ENCODE assay signal across 8 mouse cellular contexts in the genomic region with DNA sequence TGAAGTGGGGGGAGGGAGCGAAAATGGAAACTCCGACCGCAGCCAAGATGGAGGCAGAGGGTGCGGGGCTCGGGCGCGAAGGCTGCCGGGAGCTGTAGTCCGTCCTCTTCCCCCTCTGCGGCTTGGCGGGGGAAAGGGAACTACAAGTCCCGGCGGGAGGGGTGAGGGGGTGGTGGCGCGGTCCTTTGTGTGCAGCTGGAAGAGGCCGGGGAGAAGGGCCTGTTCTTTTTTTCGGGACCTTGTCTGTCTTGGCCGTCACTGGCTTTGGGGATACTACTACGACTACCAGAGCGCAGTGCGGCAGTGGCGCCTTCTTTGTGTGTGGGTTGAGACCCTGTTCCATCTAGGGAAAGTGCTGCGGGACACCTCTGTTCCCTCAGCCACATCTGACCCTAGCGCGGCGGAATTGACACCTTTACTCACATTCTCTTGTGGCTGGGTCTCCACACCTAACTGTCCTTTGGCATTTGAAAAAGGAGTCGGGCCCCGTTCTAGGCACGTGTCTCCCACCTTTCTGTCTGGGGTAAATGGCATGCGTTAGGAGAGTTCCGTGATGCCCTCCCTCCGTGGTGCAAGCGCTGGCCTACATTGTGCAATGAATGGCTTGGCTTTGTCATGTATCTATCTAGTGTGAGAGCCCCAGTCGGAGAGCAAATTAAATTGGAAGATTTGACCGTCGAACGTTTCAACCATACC. TPM values are rescaled to one million over a fixed set of nuclear protein-coding genes. Genes with fewer than 3 reads are reported as not detected.
DNase-seq lines count a peak whose midpoint lies in the region; ATAC-seq and TF ChIP-seq lines count a peak whose summit lies in the region.

No protein-coding gene starts in this region.

- peak; percentile 79 for DNase-seq in liver, adult 2 months (ENCODE audit: extremely low read depth, low read depth, low spot score)
- peak; percentile 92 for DNase-seq in splenic B cell, adult 2 months (ENCODE audit: low read depth, low spot score)

- peaks cover 6% of the 10 kb centered on the region; the same call in 1 of the 2 replicates for H3K4me1 ChIP-seq in brown adipose tissue, adult 24 weeks (ENCODE audit: control insufficient read depth, insufficient read depth, insufficient read length, low read length)
- H3K4me1 ChIP-seq in heart, embryonic 12.5 days (replicated peaks): peaks cover 16% of the 10 kb centered on the region
- H3K4me1 ChIP-seq in kidney, embryonic 16.5 days (ENCODE audit: insufficient read depth, low read length): peaks cover 18% of the 10 kb centered on the region
- peaks cover 16% of the 10 kb centered on the region; the same call in 1 of the 2 replicates for H3K4me1 ChIP-seq in liver, adult 2 months (ENCODE audit: control insufficient read depth, insufficient read depth, low read length)

- peak; percentile 64 for ATAC-seq in CD4-positive, CD25-positive, alpha-beta regulatory T cell, adult 4 months
- peak; percentile 88 for ATAC-seq in erythroid progenitor cell, adult 5-6 weeks (replicated peaks; ENCODE audit: low FRiP score, poor library complexity, severe bottlenecking)
- ATAC-seq in heart, embryonic 12.5 days (ENCODE audit: insufficient number of reproducible peaks, low FRiP score): peak; percentile 94
- peak; percentile 95 for ATAC-seq in kidney, embryonic 16.5 days (ENCODE audit: low FRiP score, low TSS enrichment)
- ATAC-seq in monocyte, adult 5-6 weeks (replicated peaks; ENCODE audit: insufficient number of reproducible peaks, low FRiP score, low TSS enrichment, poor library complexity, severe bottlenecking): peak; percentile 78

- under 1% methylated on average over 33 of the region's 37 CpGs for WGBS in heart, embryonic 12.5 days
- WGBS in kidney, embryonic 16.5 days: 0% methylated on average over 35 of the region's 37 CpGs
- under 1% methylated on average over 36 of the region's 37 CpGs for WGBS in liver, adult 2 months

- H3K36me3 ChIP-seq in heart, embryonic 12.5 days: no peaks in the 10 kb centered on the region
- H3K36me3 ChIP-seq in kidney, embryonic 16.5 days (ENCODE audit: insufficient read depth, low read length): no peaks in the 10 kb centered on the region
- no peaks in the 10 kb centered on the region for H3K36me3 ChIP-seq in liver, adult 2 months (ENCODE audit: control insufficient read depth, insufficient read depth, low read length)
- no peaks in the 10 kb centered on the region; the same call in 1 of the 2 replicates for H3K36me3 ChIP-seq in splenic B cell, adult 2 months (ENCODE audit: control insufficient read depth, insufficient read depth, low read length, poor library complexity, severe bottlenecking)

- H3K4me2 ChIP-seq in heart, embryonic 12.5 days: peak overlapping the region; percentile 77
- H3K4me2 ChIP-seq in kidney, embryonic 16.5 days (replicated peaks; ENCODE audit: low read depth, low read length): peak overlapping the region; percentile 65

- peak overlapping the region; percentile 97 for H3K9ac ChIP-seq in heart, embryonic 12.5 days
- peak overlapping the region; percentile 99 for H3K9ac ChIP-seq in kidney, embryonic 16.5 days (replicated peaks; ENCODE audit: low read length)
- peak overlapping the region; percentile 89 for H3K9ac ChIP-seq in liver, adult 2 months (ENCODE audit: low read depth, low read length)

- H3K9me3 ChIP-seq in heart, embryonic 12.5 days (replicated peaks): no peaks in the 10 kb centered on the region
- no peaks in the 10 kb centered on the region for H3K9me3 ChIP-seq in kidney, embryonic 16.5 days (ENCODE audit: low read length)

- TF ChIP-seq CTCF in liver, adult 2 months (IDR thresholded peaks at IDR 0.05; ENCODE audit: low read depth, low read length): no peak

- peak overlapping the region; percentile 79 for H3K4me3 ChIP-seq in brown adipose tissue, adult 24 weeks (ENCODE audit: insufficient read depth, low read depth, low read length)
- H3K4me3 ChIP-seq in heart, embryonic 12.5 days: peak overlapping the region; percentile 86
- H3K4me3 ChIP-seq in kidney, embryonic 16.5 days (ENCODE audit: low read length): peak overlapping the region; percentile 96
- peak overlapping the region; percentile 82 for H3K4me3 ChIP-seq in liver, adult 2 months (ENCODE audit: insufficient read depth, low read depth, low read length)

- H3K79me2 ChIP-seq in liver, adult 2 months (ENCODE audit: control insufficient read depth, insufficient read depth, low read length): peaks cover 14% of the 10 kb centered on the region; the same call in 1 of the 2 replicates

- no peak for TF ChIP-seq POLR2A in liver, adult 2 months (IDR thresholded peaks at IDR 0.05; ENCODE audit: extremely low read depth, insufficient read depth, low read length)

- H3K27me3 ChIP-seq in heart, embryonic 12.5 days (replicated peaks): no peaks in the 10 kb centered on the region
- no peaks in the 10 kb centered on the region for H3K27me3 ChIP-seq in kidney, embryonic 16.5 days (ENCODE audit: insufficient read depth, low read length)
- no peaks in the 10 kb centered on the region for H3K27me3 ChIP-seq in liver, adult 2 months (ENCODE audit: control insufficient read depth, insufficient read depth, low read length)
- no peaks in the 10 kb centered on the region for H3K27me3 ChIP-seq in splenic B cell, adult 2 months (ENCODE audit: control insufficient read depth, insufficient read depth, low read length, poor library complexity, severe bottlenecking)

- peak overlapping the region; percentile 91 for H3K27ac ChIP-seq in brown adipose tissue, adult 24 weeks (replicated peaks; ENCODE audit: low read depth, low read length)
- peak overlapping the region; percentile 90 for H3K27ac ChIP-seq in heart, embryonic 12.5 days (ENCODE audit: poor library complexity, severe bottlenecking)
- H3K27ac ChIP-seq in kidney, embryonic 16.5 days (ENCODE audit: low read length): peak overlapping the region; percentile 97
- peak overlapping the region; percentile 91 for H3K27ac ChIP-seq in liver, adult 2 months (replicated peaks; ENCODE audit: insufficient read depth, low read depth, low read length)

RNA-seq across cellular contexts. Expression of gene Csde1, which starts 0.9 kb away (rescaled TPM):
- 100 to 1,000 TPM; 514 to 711 TPM for polyA plus RNA-seq in CD4-positive, CD25-positive, alpha-beta regulatory T cell, adult 4 months (2017; shearing (Covaris generic))
- polyA plus RNA-seq in brown adipose tissue, adult 24 weeks (2012; ENCODE audit: insufficient read depth, insufficient read length, missing spikeins): 377 and 546 TPM in 2 replicates
- 107 and 167 TPM in 2 replicates for total RNA-seq in erythroid progenitor cell, adult 5-6 weeks (2015; ENCODE audit: low replicate concordance)
- 273 and 323 TPM in 2 replicates for total RNA-seq in erythroid progenitor cell, adult 5-6 weeks (2017; ENCODE audit: low replicate concordance)
- polyA plus RNA-seq in heart, embryonic 12.5 days (2016; fragmentation: Nextera tagmentation; extraction: Ambion mirVana): 341 and 357 TPM in 2 replicates
- 349 and 364 TPM in 2 replicates for polyA plus RNA-seq in kidney, embryonic 16.5 days (2015; fragmentation: Nextera tagmentation; extraction: Ambion mirVana)
- total RNA-seq in liver, adult 2 months (2014; rRNA removed): 210 and 237 TPM in 2 replicates
- 16.7 and 17.9 TPM in 2 replicates for polyA plus RNA-seq in liver, adult 2 months (2012; rRNA removed)
- 828 to 853 TPM (median 834 TPM) in 3 replicates for total RNA-seq in monocyte, adult 5-6 weeks (2017)

RNA-seq across cellular contexts. Expression of gene Sike1, which starts 25.6 kb away (rescaled TPM):
- 10 to 100 TPM; 49.5 to 61.8 TPM for polyA plus RNA-seq in CD4-positive, CD25-positive, alpha-beta regulatory T cell, adult 4 months (2017; shearing (Covaris generic))
- polyA plus RNA-seq in brown adipose tissue, adult 24 weeks (2012; ENCODE audit: insufficient read depth, insufficient read length, missing spikeins): 24.6 and 33.1 TPM in 2 replicates
- 3.4 and 6.8 TPM in 2 replicates for total RNA-seq in erythroid progenitor cell, adult 5-6 weeks (2015; ENCODE audit: low replicate concordance)
- 0.61 and 4.2 TPM in 2 replicates for total RNA-seq in erythroid progenitor cell, adult 5-6 weeks (2017; ENCODE audit: low replicate concordance)
- 78.6 and 92.4 TPM in 2 replicates for polyA plus RNA-seq in heart, embryonic 12.5 days (2016; fragmentation: Nextera tagmentation; extraction: Ambion mirVana)
- 53.5 and 60.1 TPM in 2 replicates for polyA plus RNA-seq in kidney, embryonic 16.5 days (2015; fragmentation: Nextera tagmentation; extraction: Ambion mirVana)
- 7.7 and 7.9 TPM in 2 replicates for total RNA-seq in liver, adult 2 months (2014; rRNA removed)
- 6.0 and 6.8 TPM in 2 replicates for polyA plus RNA-seq in liver, adult 2 months (2012; rRNA removed)
- 40.9 to 131 TPM (median 46.6 TPM) in 3 replicates for total RNA-seq in monocyte, adult 5-6 weeks (2017)

RNA-seq across cellular contexts. Expression of gene Nras, which starts 37.0 kb away (rescaled TPM):
- 100 to 1,000 TPM; 106 to 107 TPM for polyA plus RNA-seq in CD4-positive, CD25-positive, alpha-beta regulatory T cell, adult 4 months (2017; shearing (Covaris generic))
- polyA plus RNA-seq in brown adipose tissue, adult 24 weeks (2012; ENCODE audit: insufficient read depth, insufficient read length, missing spikeins): 16.4 and 19.9 TPM in 2 replicates
- 33.9 and 46.5 TPM in 2 replicates for total RNA-seq in erythroid progenitor cell, adult 5-6 weeks (2015; ENCODE audit: low replicate concordance)
- 9.7 and 23.7 TPM in 2 replicates for total RNA-seq in erythroid progenitor cell, adult 5-6 weeks (2017; ENCODE audit: low replicate concordance)
- 93.4 and 93.7 TPM in 2 replicates for polyA plus RNA-seq in heart, embryonic 12.5 days (2016; fragmentation: Nextera tagmentation; extraction: Ambion mirVana)
- polyA plus RNA-seq in kidney, embryonic 16.5 days (2015; fragmentation: Nextera tagmentation; extraction: Ambion mirVana): 102 and 104 TPM in 2 replicates
- total RNA-seq in liver, adult 2 months (2014; rRNA removed): 12.1 and 12.6 TPM in 2 replicates
- polyA plus RNA-seq in liver, adult 2 months (2012; rRNA removed): 6.9 and 7.1 TPM in 2 replicates
- total RNA-seq in monocyte, adult 5-6 weeks (2017): 62.4 to 116 TPM (median 88.9 TPM) in 3 replicates

RNA-seq across cellular contexts. Expression of gene Ampd1, which starts 52.7 kb away (rescaled TPM):
- polyA plus RNA-seq in CD4-positive, CD25-positive, alpha-beta regulatory T cell, adult 4 months (2017; shearing (Covaris generic)): 1 to 10 TPM; 3.9 to 7.1 TPM
- polyA plus RNA-seq in brown adipose tissue, adult 24 weeks (2012; ENCODE audit: insufficient read depth, insufficient read length, missing spikeins): 6.9 and 14.6 TPM in 2 replicates
- not detected in 2 replicates for total RNA-seq in erythroid progenitor cell, adult 5-6 weeks (2015; ENCODE audit: low replicate concordance)
- not detected in 2 replicates for total RNA-seq in erythroid progenitor cell, adult 5-6 weeks (2017; ENCODE audit: low replicate concordance)
- 0.30 TPM in 1 of 2 replicates, not detected in the other for polyA plus RNA-seq in heart, embryonic 12.5 days (2016; fragmentation: Nextera tagmentation; extraction: Ambion mirVana)
- 0.35 and 0.69 TPM in 2 replicates for polyA plus RNA-seq in kidney, embryonic 16.5 days (2015; fragmentation: Nextera tagmentation; extraction: Ambion mirVana)
- 0.46 TPM in 1 of 2 replicates, not detected in the other for total RNA-seq in liver, adult 2 months (2014; rRNA removed)
- polyA plus RNA-seq in liver, adult 2 months (2012; rRNA removed): not detected in 2 replicates
- not detected in 3 replicates for total RNA-seq in monocyte, adult 5-6 weeks (2017)

RNA-seq across cellular contexts. Expression of gene Nr1h5, which starts 57.2 kb away (rescaled TPM):
- polyA plus RNA-seq in CD4-positive, CD25-positive, alpha-beta regulatory T cell, adult 4 months (2017; shearing (Covaris generic)): not detected
- not detected in 2 replicates for polyA plus RNA-seq in brown adipose tissue, adult 24 weeks (2012; ENCODE audit: insufficient read depth, insufficient read length, missing spikeins)
- not detected in 2 replicates for total RNA-seq in erythroid progenitor cell, adult 5-6 weeks (2015; ENCODE audit: low replicate concordance)
- total RNA-seq in erythroid progenitor cell, adult 5-6 weeks (2017; ENCODE audit: low replicate concordance): not detected in 2 replicates
- polyA plus RNA-seq in heart, embryonic 12.5 days (2016; fragmentation: Nextera tagmentation; extraction: Ambion mirVana): 0.14 and 0.40 TPM in 2 replicates
- polyA plus RNA-seq in kidney, embryonic 16.5 days (2015; fragmentation: Nextera tagmentation; extraction: Ambion mirVana): 0.07 and 0.12 TPM in 2 replicates
- total RNA-seq in liver, adult 2 months (2014; rRNA removed): 2.6 and 3.0 TPM in 2 replicates
- 0.52 and 0.94 TPM in 2 replicates for polyA plus RNA-seq in liver, adult 2 months (2012; rRNA removed)
- not detected in 3 replicates for total RNA-seq in monocyte, adult 5-6 weeks (2017)

Comparison
In these comparisons a context has a peak if more than half of its experiments do, and no peak if none do; other contexts are left out.
1. Peak in every context shown above with its lines: DNase-seq, ATAC-seq, H3K4me3 ChIP-seq and H3K27ac ChIP-seq.
2. RNA of gene Csde1, which starts 0.9 kb away (polyA plus RNA-seq): 514 to 711 TPM in CD4-positive, CD25-positive, alpha-beta regulatory T cell, adult 4 months, 377 to 546 TPM in brown adipose tissue, adult 24 weeks, 349 to 364 TPM in kidney, embryonic 16.5 days and 341 to 357 TPM in heart, embryonic 12.5 days; 16.7 to 17.9 TPM in liver, adult 2 months; every median in the first group is over 10 times any median in the second.